Mouse (Mus musculus) cerebellum, adult 2 months (tissue): ENCODE results near the gene Shank3.

Experiments used
- CTCF ChIP-seq: fragments of 200-500 bp; IDR thresholded peaks from 2 replicates; pipeline ENCODE4 v1.5.1; 2011; ENCODE audit warnings: low read depth, mild to moderate bottlenecking, control low read depth, low read length, moderate library complexity, borderline replicate concordance; ENCODE audit not compliant: insufficient read depth
- POLR2A ChIP-seq: fragments of 200-500 bp; IDR thresholded peaks from 2 replicates; pipeline ENCODE4 v1.6.1; 2011; ENCODE audit warnings: low read length, control low read depth, borderline replicate concordance; ENCODE audit not compliant: insufficient read depth

- TF ChIP-seq CTCF (no peak), POLR2A (no peak)
Measured at GRCm38 (mm10) chr15:89528201-89528850, 28.9 kb downstream of the Shank3 start.
